Mouse (Mus musculus) C2C12 (cell line): ENCODE data around the gene Bcl11a. TPM values are rescaled to one million over a fixed set of nuclear protein-coding genes. Genes with fewer than 3 reads are reported as not detected.

Experiments
- H3K27me3 ChIP-seq: one replicate; pipeline ENCODE4 v1.6.1; 2011; ENCODE audit not compliant: control insufficient read depth, insufficient read depth, insufficient read length
- H3K36me3 ChIP-seq: one replicate; pipeline ENCODE4 v1.6.1; 2011; ENCODE audit not compliant: control insufficient read depth, insufficient read depth
- H3K4me3 ChIP-seq: one replicate; pipeline ENCODE4 v1.5.1; 2011; ENCODE audit warnings: mild to moderate bottlenecking, control low read depth; ENCODE audit not compliant: poor library complexity, insufficient read depth, severe bottlenecking
- H3K79me2 ChIP-seq: one replicate; pipeline ENCODE4 v1.6.1; 2011; ENCODE audit not compliant: control insufficient read depth, insufficient read depth
- H3K79me3 ChIP-seq: one replicate; pipeline ENCODE4 v1.6.1; 2011; ENCODE audit warnings: low read depth, control low read depth
- H3ac ChIP-seq: one replicate; pipeline ENCODE3; 2011; ENCODE audit warnings: low read depth; ENCODE audit not compliant: control insufficient read depth, insufficient read length
- CEBPB ChIP-seq: IDR thresholded peaks from one replicate; pipeline ENCODE4 v1.6.1; 2011; ENCODE audit warnings: low read depth, mild to moderate bottlenecking, control low read depth, moderate library complexity
- CTCF ChIP-seq: IDR thresholded peaks from one replicate; pipeline ENCODE4 v1.5.1; 2011; ENCODE audit not compliant: control insufficient read depth, insufficient read depth, insufficient read length
- FOSL1 ChIP-seq: IDR thresholded peaks from one replicate; pipeline ENCODE4 v1.8.0; 2011; ENCODE audit warnings: mild to moderate bottlenecking, low read length; ENCODE audit not compliant: poor library complexity, insufficient read depth, severe bottlenecking
- MAX ChIP-seq: IDR thresholded peaks from one replicate; pipeline ENCODE4 v1.6.1; 2011; ENCODE audit warnings: mild to moderate bottlenecking, control low read depth
- MYOD1 ChIP-seq: IDR thresholded peaks from one replicate; pipeline ENCODE4 v1.6.1; 2011; ENCODE audit warnings: low read depth; ENCODE audit not compliant: control insufficient read depth, insufficient read length
- MYOG ChIP-seq: IDR thresholded peaks from one replicate; pipeline ENCODE4 v1.6.1; 2011; ENCODE audit not compliant: control insufficient read depth, insufficient read length; ENCODE audit errors: extremely low read depth
- USF1 ChIP-seq: IDR thresholded peaks from one replicate; pipeline ENCODE4 v1.6.1; 2011; ENCODE audit warnings: low read depth, mild to moderate bottlenecking, control low read depth, moderate library complexity
- polyA plus RNA-seq: library from polyadenylated mRNA; unstranded; fragments of >200 nt; fragmentation: generic; extraction: Trizol; gene quantifications from one replicate; pipeline ENCODE4 v1.2.1, GENCODE M21; 2012; ENCODE audit warnings: missing spikeins

Bcl11a gene
- polyA plus RNA-seq, 1 experiment, result not detected

DNA sequence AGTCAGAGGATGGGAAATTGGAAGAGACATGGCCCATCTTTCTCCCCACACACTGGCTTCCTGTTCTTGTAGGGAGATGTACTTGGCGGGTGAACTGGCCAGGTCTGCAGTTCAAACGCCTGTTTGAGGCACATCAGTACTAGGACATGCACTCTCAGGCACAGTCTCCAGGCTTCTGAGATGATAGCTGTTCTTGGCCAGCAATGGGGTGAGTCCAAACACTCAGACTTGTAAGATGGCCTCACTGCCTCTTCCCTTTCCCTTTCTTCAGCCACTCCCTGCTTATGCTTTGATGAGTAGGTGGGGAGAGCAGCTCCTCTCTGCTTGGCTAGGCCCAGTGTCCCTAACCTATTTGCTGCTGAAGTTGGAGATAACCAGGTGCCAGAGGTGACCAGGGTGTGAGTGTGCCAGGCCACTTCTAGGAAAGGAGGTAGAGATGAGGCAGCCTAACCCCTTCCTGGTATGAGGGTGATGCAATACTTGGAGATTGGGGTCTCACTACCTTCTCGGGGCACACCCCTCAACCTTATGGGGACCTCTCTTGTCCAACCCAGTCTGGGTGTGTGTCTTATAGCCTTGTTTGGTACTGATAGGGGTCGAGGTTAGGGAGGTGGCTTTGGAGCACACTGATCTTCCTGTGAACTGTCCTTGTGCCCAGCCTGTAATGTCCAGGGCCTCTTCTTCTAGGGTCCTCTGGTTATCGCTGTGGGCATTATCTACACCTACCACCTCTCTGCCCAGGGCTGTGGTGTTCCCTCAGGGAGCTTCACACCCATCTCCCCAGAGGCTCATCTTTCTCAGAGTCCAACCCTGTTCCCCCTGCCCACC, 51.7 kb downstream of the Bcl11a start:
- Histone ChIP-seq H3K79me2 (no peaks in the 10 kb centered on the region), H3ac (no peak overlapping the region), H3K36me3 (no peaks in the 10 kb centered on the region), H3K4me3 (no peak overlapping the region), H3K79me3 (no peaks in the 10 kb centered on the region), H3K27me3 (no peaks in the 10 kb centered on the region)
- TF ChIP-seq USF1 (no peak), MAX (no peak), CEBPB (no peak), CTCF (no peak), MYOG (no peak), FOSL1 (no peak), MYOD1 (no peak)

- Histone ChIP-seq H3K36me3 (no peaks in the 10 kb centered on the region), H3K79me2 (no peaks in the 10 kb centered on the region), H3K4me3 (no peak overlapping the region), H3ac (no peak overlapping the region), H3K27me3 (no peaks in the 10 kb centered on the region), H3K79me3 (no peaks in the 10 kb centered on the region)
- no peak for TF ChIP-seq CEBPB
- no peak for TF ChIP-seq MYOG
- TF ChIP-seq MYOD1, result no peak
- no peak for TF ChIP-seq CTCF
- no peak for TF ChIP-seq MAX
- no peak for TF ChIP-seq USF1
- no peak for TF ChIP-seq FOSL1
These were observed 52.4 kb downstream of the Bcl11a start for GRCm38 (mm10) chr11:24130186-24130760.

DNA sequence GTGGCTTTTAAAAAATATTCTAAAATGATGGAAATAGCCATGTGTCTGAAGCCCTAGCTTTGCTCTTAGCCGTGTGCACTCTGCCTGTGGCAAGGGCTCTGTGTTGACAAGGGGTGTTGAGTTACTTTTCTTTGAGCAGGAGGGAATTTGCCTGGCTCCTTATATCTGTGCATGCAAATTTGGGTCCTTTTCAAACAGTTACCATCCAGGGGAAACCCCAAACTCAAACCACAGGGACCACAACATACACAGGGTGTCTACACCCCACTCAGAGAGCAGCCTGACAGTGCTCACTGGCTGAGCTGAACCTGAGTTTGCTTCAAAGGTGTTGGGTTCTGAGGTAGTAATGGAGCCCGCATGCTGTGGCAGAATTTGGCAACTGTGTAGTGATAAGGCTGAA, 54.0 kb downstream of the Bcl11a start:
- Histone ChIP-seq H3K4me3 (no peak overlapping the region), H3K79me2 (no peaks in the 10 kb centered on the region), H3K27me3 (no peaks in the 10 kb centered on the region), H3ac (no peak overlapping the region), H3K79me3 (no peaks in the 10 kb centered on the region), H3K36me3 (no peaks in the 10 kb centered on the region)
- no peak for TF ChIP-seq MYOD1
- TF ChIP-seq CEBPB, result no peak
- TF ChIP-seq MAX, result no peak
- no peak for TF ChIP-seq FOSL1
- no peak for TF ChIP-seq MYOG
- TF ChIP-seq CTCF, result no peak
- no peak for TF ChIP-seq USF1

DNA sequence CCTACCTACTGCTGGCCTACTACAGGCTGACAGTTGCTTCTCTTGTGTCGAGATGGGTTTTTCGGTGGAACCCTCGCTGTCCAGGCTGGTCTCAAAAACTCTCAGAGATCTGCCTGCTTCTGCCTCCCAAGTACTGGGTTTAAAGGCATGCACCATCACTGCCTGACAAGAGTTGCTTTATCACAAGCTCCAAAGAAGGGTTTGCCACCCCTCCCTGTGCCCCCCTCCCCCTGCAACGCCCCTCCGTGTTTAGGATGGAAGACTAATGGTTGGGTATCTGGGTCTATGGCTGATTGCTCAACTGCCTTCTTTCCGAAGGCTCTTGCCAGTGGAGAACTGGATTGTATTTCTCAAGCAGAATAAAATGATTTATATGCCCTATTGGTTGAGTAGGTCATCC, 54.5 kb downstream of the Bcl11a start:
- Histone ChIP-seq H3K27me3 (no peaks in the 10 kb centered on the region), H3ac (no peak overlapping the region), H3K79me2 (no peaks in the 10 kb centered on the region)

DNA sequence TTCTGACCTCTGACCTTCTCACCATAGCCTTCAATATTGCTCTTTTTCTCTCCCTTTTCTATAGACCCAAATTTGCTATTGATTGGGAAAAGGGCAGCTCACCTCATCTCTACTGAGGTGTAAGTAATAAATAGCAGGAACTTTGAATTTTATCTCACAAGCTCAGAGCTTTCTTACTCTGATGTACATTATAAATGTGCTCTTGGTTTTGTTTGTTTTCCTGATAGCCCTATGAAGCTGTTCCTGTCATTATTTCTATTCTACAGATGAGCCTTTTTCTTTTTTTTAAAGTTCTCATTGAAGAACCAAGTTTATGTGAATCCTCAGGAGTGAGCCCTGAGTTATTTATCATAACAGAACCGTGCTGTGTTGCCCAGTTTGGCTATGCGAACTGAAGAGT, 55.0 kb downstream of the Bcl11a start:
- Histone ChIP-seq H3ac (no peak overlapping the region), H3K36me3 (no peaks in the 10 kb centered on the region), H3K79me3 (no peaks in the 10 kb centered on the region), H3K79me2 (no peaks in the 10 kb centered on the region), H3K4me3 (no peak overlapping the region), H3K27me3 (no peaks in the 10 kb centered on the region)
- TF ChIP-seq CTCF (no peak), MYOD1 (no peak), MAX (no peak), CEBPB (no peak), FOSL1 (no peak), MYOG (no peak), USF1 (no peak)

More for the DNA sequence above, 54.5 kb downstream of the Bcl11a start:
- Histone ChIP-seq H3K79me3 (no peaks in the 10 kb centered on the region), H3K4me3 (no peak overlapping the region), H3K36me3 (no peaks in the 10 kb centered on the region)
- TF ChIP-seq FOSL1, result no peak
- TF ChIP-seq USF1, result no peak
